Mouse (Mus musculus) fat pad, adult 2 months (tissue): Measurements from ENCODE around the gene Cdc14a.

Experiments used
- DNase-seq: peaks from one replicate; pipeline ENCODE4 v3.0.0-alpha.2; 2011; ENCODE audit warnings: low read depth, low spot score; ENCODE audit errors: extremely low read depth

Cdc14a gene

DNA sequence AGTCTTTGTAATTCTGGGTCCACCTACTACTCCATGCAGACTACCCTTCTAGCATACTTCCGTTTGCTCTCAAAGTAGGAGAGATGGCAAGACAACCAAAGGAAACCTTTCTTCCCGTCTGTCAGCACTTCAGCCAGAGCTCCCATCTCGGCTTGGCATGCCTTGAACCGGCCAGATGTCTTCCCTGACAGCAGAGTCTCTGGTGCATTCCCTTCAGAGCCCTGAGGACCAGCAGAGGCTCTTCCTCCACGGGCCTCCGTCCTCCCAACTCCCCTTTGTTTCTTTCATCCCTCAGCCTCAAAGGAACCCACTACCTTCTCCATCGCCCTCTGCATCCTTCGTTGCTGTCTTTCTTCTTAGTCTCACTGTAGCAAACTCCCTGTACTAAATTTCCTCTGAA lies 93.9 kb downstream of the Cdc14a start:
- DNase-seq: no peak

GRCm38 (mm10) chr3:116329023-116329762 lies 94.6 kb downstream of the Cdc14a start:
- no peak for DNase-seq

DNA sequence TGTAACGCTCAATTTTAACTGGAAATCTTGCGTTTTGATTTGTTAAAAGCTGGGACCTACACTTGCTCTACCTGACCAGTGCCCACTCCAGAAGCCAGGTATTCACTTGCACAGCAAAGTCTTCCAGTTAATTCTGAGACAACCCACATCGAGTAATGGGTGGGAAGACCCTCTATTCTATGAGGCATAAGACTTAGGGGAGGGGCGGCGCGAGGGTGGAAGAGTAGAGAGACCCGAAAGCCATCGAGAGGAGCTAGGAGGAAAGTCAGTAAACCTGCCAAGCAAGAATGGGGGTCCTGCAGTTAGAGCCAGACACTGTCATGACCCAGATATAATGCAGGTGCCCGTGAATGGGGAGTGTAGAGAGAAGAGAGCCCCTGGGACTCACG lies 96.2 kb downstream of the Cdc14a start:
- no peak for DNase-seq

GRCm38 (mm10) chr3:116327001-116327615 lies 96.7 kb downstream of the Cdc14a start:
- no peak for DNase-seq

GRCm38 (mm10) chr3:116325501-116325900 lies 98.3 kb downstream of the Cdc14a start:
- DNase-seq: no peak

DNA sequence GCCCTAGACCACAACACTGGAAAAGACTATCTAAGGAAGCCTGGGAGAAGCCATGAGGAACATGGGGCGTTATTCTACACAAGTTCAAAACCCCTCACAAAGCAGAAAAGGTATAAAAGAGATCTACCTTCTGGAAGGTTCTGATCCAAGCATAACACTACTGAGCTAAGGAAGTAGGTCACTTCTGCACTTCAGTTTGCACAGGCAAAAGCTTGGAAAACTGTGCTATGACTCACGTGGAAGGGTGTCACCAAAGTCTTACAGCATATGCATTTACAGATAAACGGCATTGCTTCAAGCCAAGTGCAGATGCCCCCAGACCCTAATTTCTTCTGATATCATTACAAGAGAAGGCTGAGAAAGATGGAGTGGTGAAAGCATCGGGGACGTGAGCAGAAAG lies 104.1 kb downstream of the Cdc14a start:
- DNase-seq: no peak

DNA sequence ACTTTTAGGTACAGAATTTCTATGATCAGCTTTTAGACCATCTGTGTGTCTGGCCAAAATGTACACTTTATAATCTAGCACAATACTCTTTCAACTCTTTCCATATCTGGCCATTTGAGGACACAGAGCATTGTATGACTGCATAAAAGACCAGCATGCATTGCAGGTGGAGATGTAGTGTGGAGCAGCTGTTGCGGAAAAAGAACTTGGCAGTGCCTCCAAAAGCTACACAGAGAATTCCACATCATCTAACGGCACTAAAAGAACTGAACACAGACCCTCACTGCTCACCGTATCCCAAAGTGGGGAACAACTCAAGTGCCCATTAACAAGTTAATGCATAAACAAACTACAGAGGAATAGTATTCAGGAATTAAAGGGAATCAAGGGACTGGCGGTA lies 112.0 kb downstream of the Cdc14a start:
- no peak for DNase-seq

DNA sequence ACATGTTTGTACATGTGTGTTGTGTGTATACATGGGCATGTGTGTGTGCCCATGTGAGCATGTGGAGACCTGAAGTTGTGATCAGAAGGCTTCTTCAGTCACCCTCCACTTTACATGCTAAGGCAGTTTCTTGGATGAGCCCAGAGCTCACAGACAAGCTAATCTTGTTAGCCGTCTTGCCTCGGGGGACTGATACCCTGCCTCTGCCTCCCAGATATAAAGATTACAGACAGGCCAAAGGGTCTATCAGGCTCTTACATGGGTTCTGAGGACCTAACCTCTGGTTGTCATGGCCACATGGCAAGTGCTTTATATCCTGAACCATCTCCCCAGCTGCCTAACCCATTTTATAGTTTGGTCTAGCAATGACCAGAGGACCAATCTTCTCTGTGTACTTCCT lies 112.7 kb downstream of the Cdc14a start:
- DNase-seq: no peak

DNA sequence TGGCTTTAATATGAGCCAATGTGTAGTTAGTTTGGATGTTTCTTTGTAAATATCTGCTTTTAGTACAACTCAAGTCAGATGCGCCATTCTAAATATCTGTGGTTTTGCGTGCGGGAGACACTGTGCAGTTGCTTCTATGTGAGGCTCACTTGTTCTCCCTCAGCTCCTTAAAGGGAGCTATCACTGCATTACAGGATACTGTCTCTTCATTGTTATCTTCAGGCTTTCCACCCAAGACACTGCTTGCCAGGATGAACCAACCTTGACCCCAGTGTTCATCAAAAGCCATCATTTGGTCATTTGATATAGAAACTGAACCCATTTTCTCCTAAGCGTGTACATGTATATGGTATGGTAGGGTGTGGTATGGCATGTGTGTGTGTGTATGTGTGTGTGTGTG lies 113.2 kb downstream of the Cdc14a start:
- DNase-seq: no peak

GRCm38 (mm10) chr3:116310033-116310432 lies 113.8 kb downstream of the Cdc14a start:
- no peak for DNase-seq

GRCm38 (mm10) chr3:116304800-116305753 lies 118.8 kb downstream of the Cdc14a start:
- no peak for DNase-seq

- DNase-seq: no peak
These were observed 121.3 kb downstream of the Cdc14a start for GRCm38 (mm10) chr3:116302581-116302980.

DNA sequence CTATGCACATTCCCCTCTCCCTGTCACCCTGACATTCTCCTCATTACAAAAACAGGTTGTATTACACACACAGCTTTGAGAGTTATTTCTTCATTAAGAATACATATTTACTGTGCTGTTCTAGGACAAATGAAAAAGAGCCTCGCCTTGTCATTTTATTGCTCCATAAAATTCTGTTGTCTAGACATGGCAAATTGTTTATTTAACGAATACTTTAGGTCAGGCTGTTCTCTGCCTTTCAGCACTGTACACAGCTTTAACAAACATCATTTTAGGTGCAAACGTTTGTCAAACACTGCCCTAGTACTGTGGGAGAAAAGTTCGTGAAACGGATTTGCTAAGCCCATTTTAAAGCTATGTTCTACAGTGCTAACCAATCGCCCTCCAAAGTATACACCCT lies 122.1 kb downstream of the Cdc14a start:
- no peak for DNase-seq

- no peak for DNase-seq
These were observed 125.1 kb downstream of the Cdc14a start for GRCm38 (mm10) chr3:116298727-116299126.

- DNase-seq: no peak
These were observed 125.8 kb downstream of the Cdc14a start for GRCm38 (mm10) chr3:116298003-116298402.

DNA sequence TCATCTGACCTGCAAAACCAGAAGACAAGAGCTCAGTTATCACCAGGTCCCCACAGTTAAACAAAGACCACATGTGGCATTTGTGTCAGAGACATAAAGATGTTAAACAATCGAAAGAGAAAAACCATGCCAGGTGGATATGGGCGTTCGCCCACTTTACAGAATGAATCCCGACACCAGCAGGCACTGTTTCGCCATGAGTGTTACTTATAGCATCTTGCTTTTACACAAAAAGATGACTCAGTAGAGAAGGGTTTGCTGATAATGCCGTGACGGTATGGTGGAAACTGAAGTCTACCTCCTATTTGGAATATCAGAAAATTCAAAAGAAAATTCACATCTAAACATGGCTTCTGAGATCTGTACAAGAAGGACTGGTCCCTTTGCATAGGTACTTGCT lies 126.7 kb downstream of the Cdc14a start:
- no peak for DNase-seq

DNA sequence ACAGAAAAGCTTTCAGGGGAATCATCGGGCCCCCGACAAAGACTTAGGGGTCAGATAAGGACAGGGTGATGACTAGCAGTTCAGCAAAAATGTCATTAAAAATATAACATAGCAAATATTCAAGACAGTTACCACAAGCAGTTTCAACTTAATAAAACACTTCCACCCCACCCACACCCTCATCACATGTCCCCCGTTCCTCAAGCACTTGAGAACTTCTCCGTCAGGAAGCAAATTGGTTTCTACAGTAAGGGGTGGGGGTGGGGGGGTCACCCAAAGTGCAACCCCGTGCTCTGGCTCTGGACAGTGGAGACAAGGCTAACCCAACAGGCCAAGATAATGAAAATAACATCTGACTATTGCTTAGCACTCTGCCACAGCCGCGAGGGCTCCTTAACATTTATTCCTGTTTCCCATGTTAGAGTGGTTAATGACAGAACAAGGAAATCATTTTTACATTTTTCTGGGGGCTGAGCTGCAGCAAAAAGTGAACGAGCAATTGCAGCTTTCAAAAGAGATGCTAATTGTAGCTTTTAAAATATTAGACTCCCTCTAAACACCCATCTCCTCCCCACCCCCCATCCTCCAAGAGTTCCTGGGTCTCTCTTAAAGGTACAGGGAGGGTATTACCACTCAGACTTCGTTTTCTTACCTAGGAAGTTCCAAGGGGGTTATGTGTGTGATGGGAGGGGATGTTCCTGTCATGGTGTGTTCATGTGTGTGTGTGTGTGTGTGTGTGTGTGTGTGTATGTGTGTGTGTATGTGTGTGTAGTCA lies 133.6 kb downstream of the Cdc14a start:
- DNase-seq: no peak

DNA sequence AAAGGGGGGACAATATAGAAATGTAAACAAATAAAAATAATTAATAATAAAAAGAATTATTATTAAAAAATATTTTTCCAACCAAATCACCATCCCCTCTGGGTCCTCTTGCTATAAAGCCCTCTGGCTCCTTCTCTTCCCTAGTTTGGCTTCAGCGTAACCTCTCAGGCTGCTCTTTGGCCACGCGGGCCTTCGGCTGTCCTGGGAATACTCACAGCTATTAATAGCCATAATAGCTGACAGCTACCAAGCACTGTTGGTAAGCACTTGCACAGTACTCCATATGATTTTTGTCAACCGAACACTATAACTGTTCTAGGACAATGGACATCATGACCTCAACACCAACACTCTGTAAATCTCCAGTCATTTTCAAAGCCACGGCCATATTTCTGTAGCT lies 135.0 kb downstream of the Cdc14a start:
- no peak for DNase-seq

GRCm38 (mm10) chr3:116284735-116285134 lies 139.1 kb downstream of the Cdc14a start:
- no peak for DNase-seq

DNA sequence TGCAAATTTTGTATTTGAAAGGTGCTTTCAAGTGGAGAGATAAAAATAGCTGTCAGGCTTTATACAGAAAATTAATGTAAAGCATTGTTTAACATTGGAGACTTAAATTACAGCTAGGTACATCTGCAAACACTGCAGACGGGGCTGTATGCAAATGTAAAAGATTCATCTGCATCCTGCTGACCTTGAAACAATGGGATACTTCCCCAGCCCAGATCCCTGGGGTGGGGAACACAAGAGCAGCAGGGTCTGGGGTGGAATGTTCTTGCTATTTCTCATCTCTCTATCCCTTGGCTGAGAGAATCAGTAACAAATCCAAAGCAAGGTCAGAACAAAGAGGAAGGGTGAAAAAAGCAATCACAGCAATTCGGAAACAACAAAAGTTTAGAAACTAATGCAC lies 139.8 kb downstream of the Cdc14a start:
- DNase-seq: no peak

- no peak for DNase-seq
These were observed 142.2 kb downstream of the Cdc14a start for GRCm38 (mm10) chr3:116281663-116282062.
